Mouse (Mus musculus): ENCODE results near the gene Slc35d2. TPM values are rescaled to one million over a fixed set of nuclear protein-coding genes. Genes with fewer than 3 reads are reported as not detected.

Gene Slc35d2
- total RNA-seq, 4 experiments from 2014 or later, result 0.52 to 2.0 (median 1.2) TPM

- DNase-seq (ENCODE audit: low spot score in 2 of 2), result no peak
Observed at GRCm38 (mm10) chr13:64117442-64117841, 11.7 kb downstream of the Slc35d2 start.

DNA sequence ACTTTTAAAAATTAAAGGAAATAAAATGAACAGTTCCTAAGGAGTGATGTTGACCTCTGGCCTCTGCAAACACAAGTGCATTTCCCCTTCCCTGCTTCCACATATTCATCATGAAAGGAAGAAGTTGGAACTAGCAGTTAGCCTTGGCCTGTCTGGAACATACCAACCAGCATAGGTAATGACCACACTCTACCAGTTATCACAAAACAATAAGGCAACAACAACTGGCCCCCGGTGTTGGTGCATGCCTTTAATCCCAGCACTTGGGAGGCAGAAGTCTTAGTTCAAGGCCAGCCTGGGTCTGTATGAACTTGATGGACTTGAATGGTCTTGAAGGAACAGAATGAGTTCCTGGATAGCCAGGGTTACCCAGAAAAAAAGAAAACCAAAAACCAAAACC lies 18.7 kb downstream of the Slc35d2 start:
- DNase-seq (ENCODE audit: low spot score in 2 of 2), result no peak

DNA sequence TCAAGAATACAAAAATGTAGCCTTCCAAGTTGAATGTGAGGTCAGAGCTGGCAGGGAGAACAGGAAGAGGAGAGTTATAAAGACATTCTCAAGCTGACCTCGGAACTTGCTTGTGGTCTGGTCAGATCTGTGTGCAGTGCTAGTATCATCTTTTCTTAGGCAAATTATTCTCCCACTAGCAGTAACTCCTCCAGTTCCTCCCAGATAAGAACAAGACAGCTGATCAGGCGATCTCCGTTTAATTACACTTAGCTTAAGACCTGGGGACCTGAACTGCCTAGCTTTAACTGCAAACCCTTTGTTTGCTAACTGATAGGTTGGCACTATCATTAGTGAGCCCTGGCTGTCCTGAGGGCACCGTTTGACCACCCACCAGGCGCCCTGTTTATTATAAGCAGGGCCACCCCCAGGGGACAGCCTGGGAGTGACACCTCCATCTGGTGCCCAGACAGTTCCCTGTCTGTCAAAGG lies 20.8 kb downstream of the Slc35d2 start:
- DNase-seq (ENCODE audit: low spot score in 2 of 2), result no peak

DNA sequence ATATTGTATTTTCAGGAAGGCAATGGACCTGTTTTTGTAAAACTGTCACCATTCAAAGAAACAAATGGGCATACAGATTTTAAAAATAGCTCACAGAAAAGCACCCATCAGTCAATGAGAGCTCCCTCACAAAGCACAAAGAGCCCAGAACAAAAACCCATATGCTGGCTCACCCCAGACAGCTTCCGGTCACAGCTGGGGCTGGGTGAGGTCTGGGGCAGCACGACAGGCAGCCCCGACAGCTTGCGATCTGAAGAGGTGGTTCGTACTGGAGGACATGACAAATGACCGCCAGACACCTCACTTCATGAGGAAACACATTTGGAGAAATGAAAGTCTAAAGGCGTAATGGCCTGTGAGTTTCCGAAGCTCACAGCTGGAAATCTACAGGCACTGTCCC lies 21.6 kb downstream of the Slc35d2 start:
- DNase-seq (ENCODE audit: low spot score in 2 of 2), result no peak

GRCm38 (mm10) chr13:64107105-64107504 lies 22.1 kb downstream of the Slc35d2 start:
- DNase-seq (ENCODE audit: low spot score in 2 of 2), result no peak

DNA sequence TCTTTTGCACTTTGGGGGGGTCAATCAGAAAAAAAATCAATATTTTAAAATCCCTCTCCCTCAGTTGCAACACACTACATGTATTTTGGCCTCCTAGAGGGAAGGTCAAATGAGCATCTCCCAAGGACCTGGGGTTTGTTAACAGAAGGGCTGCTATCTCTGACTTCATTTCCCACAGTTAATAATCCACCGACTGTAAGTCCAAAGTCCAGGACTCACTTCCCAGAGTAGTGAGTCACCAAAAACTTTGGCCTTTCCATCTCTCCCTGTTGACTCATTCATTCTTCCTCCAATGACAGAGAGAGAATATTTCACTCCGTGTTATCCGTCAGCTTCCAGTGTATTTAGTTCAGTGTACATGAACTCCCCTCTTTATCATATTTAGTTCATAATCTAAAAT lies 23.5 kb downstream of the Slc35d2 start:
- no peak for DNase-seq (ENCODE audit: low spot score in 2 of 2)

DNA sequence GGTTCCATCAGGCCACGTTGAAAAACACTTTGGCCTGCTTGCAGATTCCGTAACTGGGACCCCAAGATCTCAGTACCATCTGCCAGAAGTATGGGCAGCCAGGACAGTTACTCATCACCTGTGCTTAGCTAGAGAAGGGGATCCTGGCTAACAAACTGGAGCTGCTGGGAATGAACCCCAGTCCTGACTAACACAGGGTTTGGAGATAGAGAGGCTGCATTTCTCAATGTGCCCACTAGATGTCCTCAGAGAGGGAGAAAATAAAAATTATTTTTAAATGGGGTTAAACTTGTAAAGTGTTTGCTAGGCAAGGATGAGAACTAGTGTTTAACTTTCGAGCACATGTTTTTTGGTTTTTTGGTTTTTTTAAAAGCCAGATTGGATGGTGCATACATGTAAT lies 29.0 kb downstream of the Slc35d2 start:
- peak in 1 of 2 experiments; percentile 20 for DNase-seq (ENCODE audit: low spot score in 2 of 2)

- DNase-seq (ENCODE audit: low spot score in 2 of 2), result no peak
Observed at GRCm38 (mm10) chr13:64098992-64099391, 30.2 kb downstream of the Slc35d2 start.

DNA sequence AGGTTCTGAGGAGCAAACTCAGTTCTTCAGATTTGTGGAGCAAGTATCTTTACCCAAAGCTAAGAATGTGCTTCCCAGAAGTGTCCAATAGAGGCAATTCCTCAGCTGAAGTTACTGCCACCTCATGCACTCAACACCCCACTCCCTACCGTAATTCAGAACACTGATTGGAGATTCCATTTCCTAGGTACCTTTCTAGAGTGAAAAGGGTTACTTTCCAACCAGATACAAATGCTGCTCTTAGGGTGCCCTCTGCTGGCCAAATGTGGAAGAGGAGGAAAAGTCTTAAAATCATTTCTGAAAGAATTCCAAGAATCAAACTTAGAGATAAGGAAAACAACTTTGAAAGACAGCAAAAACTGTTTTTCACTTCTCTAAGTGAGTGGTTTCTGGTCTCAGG lies 35.8 kb downstream of the Slc35d2 start:
- peak in 1 of 2 experiments; percentile 68 for DNase-seq (ENCODE audit: low spot score in 2 of 2)

DNA sequence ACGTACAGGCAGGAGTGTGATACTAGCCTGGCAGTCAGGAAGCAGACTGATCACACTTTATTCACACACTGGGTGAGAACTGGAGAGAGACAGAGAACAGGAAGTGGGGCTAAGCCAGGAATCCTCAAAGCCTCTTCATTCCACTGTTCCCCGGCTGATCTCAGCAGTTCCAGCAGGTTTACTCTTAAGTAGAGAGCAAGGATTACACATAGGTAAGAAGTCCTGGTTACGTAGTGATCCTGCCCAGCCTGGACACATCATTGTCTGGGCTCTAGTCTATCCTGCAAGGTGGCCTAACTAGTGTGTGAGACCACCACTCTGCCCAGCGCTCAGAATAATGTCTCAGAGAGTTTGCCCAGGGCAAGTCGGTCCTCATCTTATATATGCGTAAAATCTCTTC lies 36.4 kb downstream of the Slc35d2 start:
- DNase-seq (ENCODE audit: low spot score in 2 of 2), result no peak

- no peak for DNase-seq (ENCODE audit: low spot score in 2 of 2)
Observed at GRCm38 (mm10) chr13:64092141-64092540, 37.0 kb downstream of the Slc35d2 start.

GRCm38 (mm10) chr13:64091006-64091405 lies 38.2 kb downstream of the Slc35d2 start:
- no peak for DNase-seq (ENCODE audit: low spot score in 2 of 2)

DNA sequence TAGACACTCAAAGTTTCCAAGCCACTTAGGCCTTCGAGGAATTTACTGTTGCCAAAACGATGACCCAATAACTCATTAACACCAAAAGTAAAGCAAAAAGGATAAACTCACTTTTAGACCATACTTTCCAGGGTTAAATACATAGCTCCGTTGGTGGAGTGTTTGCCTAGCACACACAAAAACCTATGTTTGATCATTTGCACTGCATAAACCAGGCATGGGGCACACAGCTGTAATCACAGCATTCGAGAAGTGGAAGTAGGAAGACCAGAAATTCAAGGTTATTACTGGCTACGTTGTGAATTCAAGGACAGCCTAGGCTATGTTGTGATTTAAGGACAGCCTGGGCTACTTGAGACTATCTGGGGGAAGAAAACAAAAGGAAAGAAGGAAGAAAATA lies 38.9 kb downstream of the Slc35d2 start:
- no peak for DNase-seq (ENCODE audit: low spot score in 2 of 2)

DNA sequence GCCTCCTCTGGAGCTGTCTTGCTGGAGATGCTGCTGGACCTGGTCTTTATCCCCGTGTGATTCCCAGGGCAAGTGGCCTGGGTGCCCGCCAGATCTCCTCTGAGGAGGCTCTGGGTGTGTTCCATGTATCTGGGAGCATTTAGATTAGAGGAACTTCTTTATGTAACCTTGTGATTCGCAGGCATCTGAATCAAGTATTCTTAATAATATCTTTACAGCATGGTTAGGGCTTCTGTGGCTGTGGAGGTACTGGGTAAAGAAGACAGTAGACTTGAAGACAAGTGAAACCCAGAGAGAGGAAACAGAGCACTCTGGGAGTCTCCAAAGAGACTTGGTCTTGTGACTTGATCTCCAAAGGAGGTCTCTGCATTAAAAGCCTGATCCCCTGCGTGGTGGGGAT lies 40.0 kb downstream of the Slc35d2 start, which contains the start of gene Hsd17b3:
Gene Hsd17b3 (minus strand): TSS at position 101 of the 400 bp plus-strand sequence.
- DNase-seq (ENCODE audit: low spot score in 2 of 2), result no peak

GRCm38 (mm10) chr13:64088057-64088456 lies 41.1 kb downstream of the Slc35d2 start:
- no peak for DNase-seq (ENCODE audit: low spot score in 2 of 2)

GRCm38 (mm10) chr13:64086036-64086435 lies 43.1 kb downstream of the Slc35d2 start:
- no peak for DNase-seq (ENCODE audit: low spot score in 2 of 2)

DNA sequence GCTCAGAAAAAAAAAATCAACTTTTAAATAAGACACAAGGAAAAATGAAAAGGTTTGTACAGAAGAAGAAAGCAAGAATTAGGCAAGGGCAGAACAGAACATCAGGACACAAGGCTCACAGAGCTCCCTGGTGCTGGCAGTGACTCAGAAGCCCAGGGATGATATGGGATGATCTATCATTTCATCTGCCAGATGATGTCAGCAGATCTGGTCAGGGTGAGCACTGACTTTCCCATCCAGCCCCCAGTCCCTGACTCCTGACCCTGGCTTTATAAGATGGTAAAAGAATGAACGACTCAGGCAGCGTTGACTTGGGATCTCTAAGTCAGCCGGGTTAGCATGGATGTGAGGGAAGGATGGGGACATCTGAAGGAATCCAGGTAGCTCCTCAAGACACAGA lies 45.8 kb downstream of the Slc35d2 start:
- DNase-seq (ENCODE audit: low spot score in 2 of 2), result no peak

DNA sequence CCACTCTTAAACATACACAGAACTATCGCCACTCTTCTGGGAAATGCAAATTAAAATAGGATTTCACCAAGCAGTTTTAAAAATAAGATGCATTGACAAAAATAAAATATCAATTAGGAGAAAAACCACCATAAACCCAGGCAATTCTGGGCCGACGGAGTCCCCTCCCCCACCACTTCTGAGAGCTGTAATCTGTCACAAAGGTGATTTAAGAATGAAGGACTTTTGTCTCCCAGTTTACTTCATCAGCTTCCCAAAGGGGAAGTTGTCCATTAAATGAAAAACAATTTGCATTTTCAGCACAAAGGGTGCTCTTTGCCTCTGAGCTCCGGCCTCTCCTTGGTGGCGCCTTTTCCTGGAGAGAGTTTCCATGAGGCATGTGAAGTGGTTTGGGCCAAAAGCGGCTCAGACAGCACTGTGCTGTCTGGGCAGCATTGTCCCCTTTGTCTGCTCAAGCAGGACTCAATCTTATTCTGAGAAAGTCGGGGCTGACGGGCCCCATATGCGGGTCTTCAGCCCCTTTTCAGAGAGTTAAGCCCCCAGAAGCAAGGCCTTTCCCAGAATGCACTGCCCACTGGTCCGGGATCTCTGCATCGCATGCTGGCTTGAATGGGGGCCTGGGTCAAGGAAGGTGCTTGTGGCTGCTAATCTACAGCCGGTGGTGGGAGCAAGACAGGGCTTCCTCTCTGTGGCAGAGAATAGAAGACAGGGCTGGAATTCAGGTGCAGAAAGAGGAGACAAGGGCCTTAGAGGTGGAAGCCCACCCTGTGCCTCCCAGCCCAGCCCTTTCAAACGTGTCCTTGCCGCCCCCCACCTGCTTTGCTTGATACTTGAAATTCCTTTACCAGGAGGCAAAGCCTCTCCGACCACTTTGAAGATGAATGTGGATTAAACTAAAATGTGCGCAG lies 47.9 kb downstream of the Slc35d2 start:
- no peak for DNase-seq (ENCODE audit: low spot score in 2 of 2)

GRCm38 (mm10) chr13:64077591-64077990 lies 51.6 kb downstream of the Slc35d2 start:
- DNase-seq (ENCODE audit: low spot score in 2 of 2), result no peak

DNA sequence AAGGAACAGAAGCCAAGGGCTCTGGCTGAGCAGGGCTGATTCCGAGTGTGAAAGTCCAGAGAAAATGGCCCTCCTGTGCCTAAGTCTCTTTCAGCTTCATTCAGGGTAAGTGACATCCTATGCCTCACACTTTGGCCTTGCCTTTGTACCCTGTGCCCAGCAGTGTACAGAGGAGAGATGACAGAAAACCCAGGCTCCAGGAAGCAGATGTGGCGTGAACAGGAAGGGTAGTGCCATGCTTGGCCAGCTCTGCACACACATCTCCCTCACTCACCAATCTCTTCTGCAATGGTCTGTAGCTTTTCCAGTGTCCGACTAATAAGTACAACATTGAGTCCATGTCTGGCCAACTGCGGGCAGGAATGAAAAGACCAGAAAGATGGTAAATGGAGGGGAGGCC lies 53.1 kb downstream of the Slc35d2 start:
- no peak for DNase-seq (ENCODE audit: low spot score in 2 of 2)

DNA sequence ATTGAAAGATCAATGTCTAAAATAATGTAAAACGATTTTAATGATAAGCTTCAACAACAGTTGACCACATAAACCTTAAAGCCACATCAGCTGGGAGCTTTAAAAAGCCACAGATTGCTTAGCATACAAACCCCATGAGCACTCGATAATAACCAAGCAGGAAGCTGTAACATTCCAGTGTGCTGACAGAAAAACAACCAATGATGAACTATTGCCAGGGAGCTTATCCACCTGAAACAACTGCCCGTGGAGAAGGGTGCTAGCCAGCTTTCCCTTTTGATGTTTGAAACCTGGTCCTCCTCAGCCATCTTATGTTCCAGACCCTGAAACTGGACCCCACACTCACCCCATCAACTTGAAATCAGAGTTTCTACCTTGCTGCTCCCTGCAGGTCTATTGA lies 62.5 kb downstream of the Slc35d2 start:
- no peak for DNase-seq (ENCODE audit: low spot score in 2 of 2)

GRCm38 (mm10) chr13:64064276-64064675 lies 64.9 kb downstream of the Slc35d2 start:
- no peak for DNase-seq (ENCODE audit: low spot score in 2 of 2)

GRCm38 (mm10) chr13:64060935-64061506 lies 68.1 kb downstream of the Slc35d2 start:
- DNase-seq (ENCODE audit: low spot score in 2 of 2), result no peak

All from layer of hippocampus, adult 8-10 months (tissue).